Mouse (Mus musculus): ENCODE data around the gene Rab3b.

GRCm38 (mm10) chr4:108832916-108833827 is 45.7 kb upstream of the Rab3b start, which contains the start of gene Btf3l4:
- TF ChIP-seq EP300 (IDR thresholded peaks at IDR 0.05; ENCODE audit: low read depth) (no peak), CTCF (IDR thresholded peaks at IDR 0.05; ENCODE audit: low read depth) (no peak)
